Mouse (Mus musculus) kidney, postnatal 0 days (tissue): Measurements from ENCODE around the gene Tmigd3. TPM values are rescaled to one million over a fixed set of nuclear protein-coding genes. Genes with fewer than 3 reads are reported as not detected.

Source experiments
- ATAC-seq: fragments of 200-750 bp; cut with Nextera tagmentation; replicated peaks from 2 replicates; pipeline ENCODE4 v1.8.0; 2017; ENCODE audit warnings: low read depth, moderate number of reproducible peaks, moderate TSS enrichment, moderate library complexity; ENCODE audit not compliant: low FRiP score
- DNase-seq: peaks from one replicate; pipeline ENCODE4 v3.0.0-alpha.2; 2016; ENCODE audit warnings: low spot score
- H3K27ac ChIP-seq: fragments of 300-500 bp; sonication (generic); 2 replicates; pipeline ENCODE4 v1.5.1; 2014; ENCODE audit warnings: mild to moderate bottlenecking
- H3K27me3 ChIP-seq: fragments of 300-500 bp; sonication (generic); 2 replicates; pipeline ENCODE4 v1.6.1; 2014; ENCODE audit warnings: low read length, mixed read lengths; ENCODE audit not compliant: insufficient read depth
- H3K36me3 ChIP-seq: fragments of 300-500 bp; sonication (generic); 2 replicates; pipeline ENCODE4 v1.6.1; 2014; ENCODE audit warnings: low read length, mixed read lengths; ENCODE audit not compliant: insufficient read depth
- H3K4me1 ChIP-seq: fragments of 300-500 bp; sonication (generic); replicated peaks from 2 replicates; pipeline ENCODE4 v1.6.1; 2014; ENCODE audit warnings: antibody characterized with exemption, low read length, mixed read lengths; ENCODE audit not compliant: insufficient read depth
- H3K4me2 ChIP-seq: fragments of 300-500 bp; sonication (generic); 2 replicates; pipeline ENCODE4 v1.6.1; 2014; ENCODE audit warnings: mild to moderate bottlenecking, low read length, moderate library complexity, mixed read lengths
- H3K4me3 ChIP-seq: fragments of 300-500 bp; sonication (generic); replicated peaks from 2 replicates; pipeline ENCODE4 v1.5.1; 2014; ENCODE audit warnings: low read depth, low read length
- H3K9ac ChIP-seq: fragments of 300-500 bp; sonication (generic); 2 replicates; pipeline ENCODE4 v1.6.1; 2014; ENCODE audit warnings: low read depth, low read length
- H3K9me3 ChIP-seq: fragments of 300-500 bp; sonication (generic); replicated peaks from 2 replicates; pipeline ENCODE4 v1.6.1; 2016; ENCODE audit warnings: low read length, inconsistent platforms, mixed read lengths
- CTCF ChIP-seq: IDR thresholded peaks from 2 replicates; pipeline ENCODE4 v1.5.1; 2016; ENCODE audit warnings: antibody characterized with exemption, low read depth, mild to moderate bottlenecking, moderate library complexity
- WGBS: fragments of 180-500 bp; shearing (Covaris S2); extraction: QIAGEN DNeasy Blood & Tissue Kit; methylation state at CpG from one replicate; pipeline ENCODE4 v1.1.7; 2014; 5-methylcytosine and 5-hydroxymethylcytosine counted together
- polyA plus RNA-seq: library from polyadenylated mRNA; unstranded; fragments of >200 nt; fragmentation: Nextera tagmentation; extraction: Ambion mirVana; gene quantifications from 2 replicates; pipeline ENCODE4 v1.2.1, GENCODE M21; 2015

Gene Tmigd3
- polyA plus RNA-seq, 1 experiment from 2014 or later = 0.18 TPM

DNA sequence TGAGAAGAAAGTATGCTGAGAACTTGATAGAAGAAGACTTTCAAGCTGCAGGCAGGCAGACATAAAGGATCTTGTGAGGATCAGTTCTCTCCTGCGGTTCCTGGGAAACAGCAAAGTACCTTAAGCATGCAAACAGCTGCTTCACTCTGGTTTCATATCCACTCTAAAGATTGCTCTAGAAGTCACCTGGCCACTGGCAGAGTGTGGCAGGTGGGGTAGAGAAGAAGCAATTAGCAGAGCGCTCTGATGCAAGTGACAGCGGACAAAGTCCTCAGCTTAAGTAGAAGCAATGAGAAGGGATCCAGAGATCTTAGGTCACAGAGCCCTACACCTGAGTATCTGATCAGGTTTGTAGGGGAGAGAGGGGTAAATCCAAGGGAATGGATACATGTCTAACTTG, 39.1 kb upstream of the Tmigd3 start:
- ATAC-seq (no peak), DNase-seq (no peak)
- no peaks in the 10 kb centered on the region for H3K4me1 ChIP-seq
- 96% methylated on average over 3 of the region's 3 CpGs for WGBS
- H3K27ac ChIP-seq = no peak overlapping the region
- no peak overlapping the region for H3K4me3 ChIP-seq
- no peak overlapping the region for H3K9ac ChIP-seq
- H3K36me3 ChIP-seq = no peaks in the 10 kb centered on the region
- TF ChIP-seq CTCF = no peak
- H3K4me2 ChIP-seq = no peak overlapping the region
- no peaks in the 10 kb centered on the region for H3K9me3 ChIP-seq
- H3K27me3 ChIP-seq = no peaks in the 10 kb centered on the region

- 83% methylated on average over 3 of the region's 3 CpGs for WGBS
- no peaks in the 10 kb centered on the region for H3K9me3 ChIP-seq
- TF ChIP-seq CTCF = no peak
- H3K4me3 ChIP-seq = no peak overlapping the region
- no peak overlapping the region for H3K27ac ChIP-seq
- H3K36me3 ChIP-seq = no peaks in the 10 kb centered on the region
- no peak overlapping the region for H3K9ac ChIP-seq
- ATAC-seq (no peak), DNase-seq (no peak)
- no peaks in the 10 kb centered on the region for H3K27me3 ChIP-seq
- H3K4me2 ChIP-seq = no peak overlapping the region
- H3K4me1 ChIP-seq = no peaks in the 10 kb centered on the region
These were observed 34.8 kb upstream of the Tmigd3 start for GRCm38 (mm10) chr3:105835875-105836274.

GRCm38 (mm10) chr3:105836883-105837282, 33.8 kb upstream of the Tmigd3 start:
- Histone ChIP-seq H3K9me3 (no peaks in the 10 kb centered on the region), H3K27me3 (no peaks in the 10 kb centered on the region), H3K4me1 (no peaks in the 10 kb centered on the region), H3K4me3 (no peak overlapping the region), H3K4me2 (no peak overlapping the region), H3K36me3 (no peaks in the 10 kb centered on the region), H3K27ac (no peak overlapping the region), H3K9ac (no peak overlapping the region)
- 87% methylated on average over 3 of the region's 3 CpGs for WGBS
- no peak for ATAC-seq
- no peak for TF ChIP-seq CTCF
- DNase-seq = no peak

DNA sequence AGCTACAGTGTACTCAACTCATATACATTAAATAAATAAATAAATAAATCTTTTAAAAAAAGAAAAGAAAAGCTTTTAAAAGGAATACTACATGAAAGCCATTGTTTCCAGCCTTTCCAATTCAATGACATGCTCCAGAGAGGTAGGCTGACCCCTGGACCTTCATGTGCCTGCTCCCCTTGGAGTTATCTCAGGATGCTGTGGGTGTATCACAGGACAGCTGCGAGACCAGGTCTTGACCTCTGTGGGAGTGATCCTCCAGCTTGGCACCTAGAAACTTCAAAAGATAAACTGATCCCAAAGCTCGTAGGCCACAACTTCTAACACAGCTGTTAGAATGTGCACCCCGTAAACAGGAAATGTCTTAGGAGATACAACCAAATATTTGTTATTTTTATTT, 32.0 kb upstream of the Tmigd3 start:
- Histone ChIP-seq H3K4me3 (no peak overlapping the region), H3K36me3 (no peaks in the 10 kb centered on the region), H3K27me3 (no peaks in the 10 kb centered on the region), H3K4me2 (no peak overlapping the region), H3K27ac (no peak overlapping the region), H3K9me3 (no peaks in the 10 kb centered on the region), H3K9ac (no peak overlapping the region), H3K4me1 (no peaks in the 10 kb centered on the region)
- DNase-seq = no peak
- 39% methylated on average over 3 of the region's 3 CpGs for WGBS
- no peak for ATAC-seq
- TF ChIP-seq CTCF = no peak

DNA sequence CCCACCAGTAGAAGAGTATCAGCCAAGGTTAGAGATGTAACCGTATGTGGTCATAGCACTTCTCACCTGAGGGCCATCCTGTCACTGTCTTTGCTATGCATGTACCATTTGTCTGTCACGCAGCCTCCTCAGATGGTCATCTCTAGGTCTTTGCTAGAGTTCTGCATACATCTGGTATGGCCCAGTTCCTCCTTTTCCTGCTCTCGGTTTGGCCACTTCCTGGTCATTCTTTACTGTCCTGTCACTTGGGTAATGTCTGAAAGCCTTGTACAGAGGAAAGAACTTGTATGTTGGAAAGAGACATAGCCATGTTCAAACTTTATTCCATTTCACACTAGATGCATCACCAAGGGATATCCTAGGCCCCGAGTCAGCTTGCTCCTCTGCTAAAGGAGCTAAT, 30.9 kb upstream of the Tmigd3 start:
- no peak for DNase-seq
- Histone ChIP-seq H3K4me2 (no peak overlapping the region), H3K4me1 (no peaks in the 10 kb centered on the region), H3K36me3 (no peaks in the 10 kb centered on the region), H3K27ac (no peak overlapping the region), H3K27me3 (no peaks in the 10 kb centered on the region), H3K9me3 (no peaks in the 10 kb centered on the region), H3K4me3 (no peak overlapping the region), H3K9ac (no peak overlapping the region)
- 81% methylated on average over 4 of the region's 4 CpGs for WGBS
- TF ChIP-seq CTCF = no peak
- no peak for ATAC-seq

DNA sequence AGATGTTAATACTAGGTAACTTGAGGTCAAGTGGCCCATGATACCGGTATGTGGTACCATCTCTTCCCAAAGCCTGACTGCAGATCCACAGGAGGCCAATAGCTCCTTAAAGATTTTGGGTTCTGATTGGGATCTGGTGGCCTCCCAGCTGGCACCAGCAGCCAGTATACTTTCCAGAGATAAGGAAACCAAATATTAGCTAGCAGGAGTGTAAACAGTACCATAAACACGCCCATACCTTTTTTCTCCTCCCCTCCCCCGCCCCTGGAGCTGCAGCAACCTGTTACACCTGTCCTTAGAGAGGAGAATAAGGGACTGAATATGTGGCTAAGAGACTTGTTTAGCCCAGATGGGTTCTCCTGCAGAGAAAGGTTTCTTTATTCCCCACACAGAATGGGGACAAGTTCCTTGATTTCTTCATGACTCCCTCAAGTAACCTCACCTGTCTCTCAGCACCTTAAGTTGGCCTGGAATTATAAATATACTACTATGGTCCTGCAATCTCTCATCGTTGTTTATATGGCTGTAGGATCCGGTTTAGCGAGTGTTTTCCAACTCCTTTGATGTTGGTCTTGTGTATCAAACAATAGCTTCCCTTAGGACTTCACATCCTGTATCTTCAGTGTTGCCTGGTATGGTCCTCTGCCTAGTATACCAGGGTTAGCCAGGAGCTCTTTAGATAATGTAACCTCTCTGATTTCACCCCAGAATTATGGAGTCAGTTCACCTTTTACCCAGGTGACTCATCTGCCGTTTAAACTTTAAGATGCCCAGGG, 24.2 kb upstream of the Tmigd3 start:
- H3K9ac ChIP-seq = no peak overlapping the region
- H3K4me3 ChIP-seq = no peak overlapping the region
- no peaks in the 10 kb centered on the region for H3K9me3 ChIP-seq
- TF ChIP-seq CTCF = no peak
- no peak overlapping the region for H3K27ac ChIP-seq
- H3K4me2 ChIP-seq = no peak overlapping the region
- H3K36me3 ChIP-seq = no peaks in the 10 kb centered on the region
- 63% methylated on average over 7 of the region's 7 CpGs for WGBS
- ATAC-seq (no peak), DNase-seq (no peak)
- H3K4me1 ChIP-seq = no peaks in the 10 kb centered on the region
- no peaks in the 10 kb centered on the region for H3K27me3 ChIP-seq

DNA sequence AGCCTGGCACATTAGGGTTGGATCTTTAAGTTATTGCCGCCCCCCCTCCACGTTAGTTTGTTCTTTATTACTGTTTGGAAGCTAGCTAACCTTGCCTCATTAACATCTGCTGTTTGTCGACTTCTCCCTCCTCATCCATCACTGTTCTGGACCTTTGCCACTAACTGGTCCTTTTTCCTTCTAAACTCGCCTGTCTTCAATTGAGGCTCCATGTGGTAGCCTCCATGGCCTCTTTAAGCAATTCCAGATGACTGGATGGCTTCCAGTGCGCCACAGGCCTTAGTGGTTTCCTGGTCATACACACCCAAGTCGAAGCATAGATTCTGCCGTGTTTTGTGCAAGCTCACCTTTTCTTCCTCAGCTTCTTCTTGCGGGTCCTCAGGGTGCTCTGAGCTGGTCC, 16.9 kb upstream of the Tmigd3 start:
- TF ChIP-seq CTCF = no peak
- no peaks in the 10 kb centered on the region for H3K9me3 ChIP-seq
- no peaks in the 10 kb centered on the region for H3K4me1 ChIP-seq
- H3K4me2 ChIP-seq = no peak overlapping the region
- no peak overlapping the region for H3K27ac ChIP-seq
- no peak overlapping the region for H3K9ac ChIP-seq
- no peaks in the 10 kb centered on the region for H3K36me3 ChIP-seq
- H3K27me3 ChIP-seq = no peaks in the 10 kb centered on the region
- no peak overlapping the region for H3K4me3 ChIP-seq
- ATAC-seq (no peak), DNase-seq (peak; percentile 34)
- WGBS = 42% methylated on average over 8 of the region's 8 CpGs
